Mouse (Mus musculus): ENCODE results near the gene Evl.
A peak's percentile ranks its signal among the peaks of the same experiment; 100 is the strongest.

Gene Evl

DNA sequence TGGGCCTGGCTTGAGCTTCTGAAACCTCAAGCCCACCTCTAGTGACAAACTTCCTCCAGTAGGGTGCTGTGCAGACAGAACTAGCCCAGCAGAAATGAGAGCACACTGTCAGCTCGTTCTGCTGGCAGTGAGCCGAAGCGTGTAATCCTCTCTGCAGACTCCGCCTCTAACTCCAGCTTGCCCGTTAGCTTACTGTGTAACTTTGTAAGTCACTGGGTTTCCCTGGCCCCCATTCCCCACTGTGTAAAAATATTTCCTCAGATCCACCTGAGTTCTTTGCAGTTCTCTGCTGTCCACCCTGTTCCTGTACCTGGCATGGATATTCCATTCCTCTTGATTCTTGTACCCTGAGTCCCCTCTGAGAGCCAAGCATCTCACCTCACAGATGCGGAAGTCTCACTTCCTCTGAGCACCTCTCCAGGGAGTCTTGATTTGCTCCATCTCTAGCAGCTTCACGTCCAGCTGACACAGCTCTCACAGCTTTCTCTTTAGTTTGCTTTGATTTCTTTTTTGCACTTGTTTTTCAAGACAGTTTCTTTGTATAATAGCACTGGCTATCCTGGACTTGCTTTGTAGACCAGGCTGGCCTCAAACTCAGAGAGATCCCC, 96.6 kb downstream of the Evl start:
- peak; percentile 29 for DNase-seq (ENCODE audit: low spot score)

DNA sequence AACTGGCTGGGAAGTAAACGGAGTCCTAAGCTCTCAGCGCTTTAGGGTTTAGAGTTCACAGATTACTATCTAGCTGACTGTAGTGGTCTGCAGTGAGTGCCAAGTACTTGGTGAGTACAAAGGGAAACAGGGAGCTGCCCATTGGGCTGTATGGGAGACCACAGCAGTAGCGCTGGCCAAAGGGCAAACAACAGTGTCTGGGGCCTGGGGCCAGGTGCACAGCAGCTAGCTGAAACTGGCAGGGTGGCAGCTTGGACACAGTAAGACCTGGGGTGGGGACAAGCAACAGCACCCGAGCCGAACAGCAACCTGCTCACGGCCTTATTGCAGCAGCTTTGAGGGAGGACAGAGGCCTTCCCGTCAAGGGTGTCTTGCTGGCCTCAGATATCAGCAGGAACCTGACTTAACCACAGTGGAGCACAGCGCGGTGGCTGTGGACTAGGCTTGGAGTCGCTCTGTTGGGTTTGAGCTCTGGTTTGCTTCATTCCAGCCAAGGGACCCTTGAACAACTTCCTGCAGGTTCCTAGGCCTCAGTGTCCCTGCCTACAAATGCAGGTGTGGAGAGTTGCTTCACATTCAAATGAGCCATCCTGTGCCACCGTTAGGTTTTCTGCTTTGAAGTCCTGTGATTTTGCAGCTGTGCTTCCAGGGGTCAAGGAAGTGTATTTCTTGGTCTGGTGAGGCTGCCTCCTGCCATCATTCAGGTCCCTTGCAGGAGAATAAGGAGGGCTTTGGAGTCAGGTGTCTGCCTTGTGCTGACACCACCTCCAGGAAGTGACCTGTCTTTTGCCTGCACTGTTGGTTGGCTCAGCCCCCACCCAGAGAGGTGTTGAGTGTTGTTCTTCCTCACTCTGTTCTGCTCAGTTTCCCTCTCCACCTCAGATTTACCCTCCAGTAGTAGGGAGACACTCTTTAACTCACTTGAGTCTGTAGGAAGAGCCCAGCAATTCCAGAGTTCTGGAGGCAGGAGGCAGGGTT, 99.1 kb downstream of the Evl start:
- no peak for DNase-seq (ENCODE audit: low spot score)

DNA sequence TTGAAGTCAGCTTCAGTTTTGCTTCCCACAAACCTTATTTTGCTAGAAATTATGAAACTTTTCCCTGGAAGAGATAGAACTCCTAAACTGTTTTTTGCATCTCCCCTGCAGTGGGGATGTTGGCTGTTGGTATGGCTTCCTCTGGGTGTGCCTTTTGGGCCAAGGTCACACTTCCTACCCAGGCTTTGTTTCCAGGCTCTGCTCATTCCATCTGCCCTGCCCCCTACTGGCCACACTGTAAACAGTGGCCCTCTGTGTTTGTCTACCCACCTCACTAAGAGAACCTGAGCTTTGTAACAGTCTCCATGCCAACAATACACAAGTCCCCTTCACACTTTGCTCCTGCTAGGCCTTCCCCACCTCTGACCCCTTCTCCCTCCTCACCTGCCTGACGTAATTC, 102.8 kb downstream of the Evl start:
- DNase-seq (ENCODE audit: low spot score): peak; percentile 38

DNA sequence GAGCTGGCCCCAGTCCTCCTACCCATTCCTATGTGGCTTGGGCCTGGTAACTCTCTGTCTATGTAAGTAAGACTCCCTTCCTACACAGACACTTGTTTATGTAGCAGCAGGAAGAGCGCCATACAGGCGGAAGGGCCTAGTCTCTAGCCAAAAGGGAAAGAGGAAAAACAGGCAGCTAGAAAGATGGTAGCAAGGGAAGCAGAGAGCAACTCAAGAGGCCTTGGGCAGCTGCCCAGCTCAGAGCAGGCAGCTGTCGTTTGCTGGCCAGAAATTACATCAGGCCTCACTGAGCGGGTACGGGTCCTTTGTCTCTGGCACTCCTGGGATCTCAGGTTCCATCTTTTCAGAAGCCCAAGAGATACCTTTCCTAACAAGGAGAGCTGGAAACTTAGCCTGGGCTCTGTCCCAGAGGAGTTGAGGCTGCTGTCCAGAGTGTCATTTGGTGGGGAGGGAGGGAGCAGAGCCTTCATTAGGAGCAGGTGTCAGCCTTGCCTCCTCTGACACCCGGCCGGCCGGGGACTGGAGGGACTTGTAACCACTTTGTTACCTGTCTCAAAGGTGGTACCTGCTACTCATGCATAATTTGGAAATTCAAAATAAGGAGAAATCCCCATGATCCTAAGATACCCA, 114.2 kb downstream of the Evl start:
- DNase-seq (ENCODE audit: low spot score): no peak

DNA sequence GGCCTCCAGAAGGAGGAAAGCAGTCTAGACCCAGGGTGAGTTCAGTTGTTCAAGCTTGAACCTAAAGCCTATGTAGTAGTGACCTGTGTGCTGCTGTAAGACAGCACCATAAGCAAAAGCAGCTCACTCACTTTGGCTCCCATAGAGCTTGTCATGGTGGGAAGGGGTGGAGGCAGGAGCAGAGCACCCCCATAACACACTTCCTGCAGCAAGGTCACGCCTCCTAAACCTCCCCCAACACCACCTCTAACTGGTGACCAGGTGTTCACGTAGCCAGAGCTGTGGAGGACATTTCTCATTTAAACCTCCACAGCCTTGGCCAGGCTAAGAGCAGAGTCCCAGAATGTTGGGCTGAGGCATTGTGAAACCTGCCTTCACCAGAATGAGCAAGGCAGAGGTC, 117.0 kb downstream of the Evl start:
- DNase-seq (ENCODE audit: low spot score): no peak

DNA sequence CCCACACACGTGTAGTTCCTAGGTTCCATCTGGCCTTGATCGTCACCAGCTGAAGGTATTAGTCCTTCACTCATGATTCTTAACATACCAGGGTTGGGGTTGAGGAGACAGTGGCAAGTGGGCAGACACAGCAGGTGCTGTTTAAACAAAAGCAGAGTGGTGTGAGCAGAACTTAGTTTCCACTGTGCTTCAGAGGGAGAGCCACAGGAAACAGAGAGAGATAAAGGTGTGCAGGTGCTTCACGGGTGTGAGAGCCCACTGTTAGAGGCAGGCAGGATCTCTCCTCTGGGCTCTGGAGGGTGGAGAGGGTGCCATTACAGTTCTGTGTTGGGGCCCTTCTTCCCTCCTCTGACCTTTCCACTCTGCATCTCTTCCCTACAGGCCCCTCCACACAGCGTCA, 118.4 kb downstream of the Evl start:
- DNase-seq (ENCODE audit: low spot score): no peak

DNA sequence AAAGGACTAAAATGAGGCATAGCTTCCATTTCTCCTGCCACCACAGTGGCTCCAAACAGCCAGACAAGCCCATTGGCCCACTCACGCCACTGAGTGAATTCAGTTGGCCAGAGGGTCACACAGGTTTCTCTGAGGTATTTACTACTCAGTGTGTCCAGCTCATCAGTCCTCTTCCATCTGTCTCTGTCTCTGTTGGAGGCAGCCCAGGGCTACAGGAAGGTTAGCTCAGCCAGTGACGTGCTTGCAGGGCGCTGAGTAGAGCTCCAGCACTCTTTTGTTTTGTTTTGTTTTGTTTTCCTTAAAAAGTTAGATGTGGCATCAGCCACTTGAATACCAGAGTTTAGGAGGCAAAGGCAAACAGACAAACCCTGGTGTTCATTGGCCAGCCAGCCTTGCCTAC, 119.0 kb downstream of the Evl start:
- DNase-seq (ENCODE audit: low spot score): no peak

DNA sequence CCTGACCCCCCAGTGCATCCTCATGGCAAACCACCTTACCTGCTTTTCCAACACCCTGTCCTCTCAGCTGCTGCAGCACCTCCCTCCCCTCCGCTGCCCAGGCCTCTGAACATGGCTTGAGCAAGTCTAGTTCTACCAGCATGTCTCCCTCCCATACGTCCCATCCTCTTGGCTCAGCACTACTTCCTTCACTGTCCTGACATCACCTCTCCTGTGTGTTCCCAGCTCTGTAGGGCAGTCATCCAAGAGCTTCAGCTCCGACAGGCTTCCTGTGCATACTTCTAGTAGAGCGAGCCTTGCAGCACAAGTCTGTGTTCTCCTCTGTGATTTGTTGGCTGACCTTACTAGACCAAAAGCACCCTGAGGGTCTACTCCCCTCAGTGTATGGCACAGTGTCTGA, 120.0 kb downstream of the Evl start:
- peak; percentile 51 for DNase-seq (ENCODE audit: low spot score)

DNA sequence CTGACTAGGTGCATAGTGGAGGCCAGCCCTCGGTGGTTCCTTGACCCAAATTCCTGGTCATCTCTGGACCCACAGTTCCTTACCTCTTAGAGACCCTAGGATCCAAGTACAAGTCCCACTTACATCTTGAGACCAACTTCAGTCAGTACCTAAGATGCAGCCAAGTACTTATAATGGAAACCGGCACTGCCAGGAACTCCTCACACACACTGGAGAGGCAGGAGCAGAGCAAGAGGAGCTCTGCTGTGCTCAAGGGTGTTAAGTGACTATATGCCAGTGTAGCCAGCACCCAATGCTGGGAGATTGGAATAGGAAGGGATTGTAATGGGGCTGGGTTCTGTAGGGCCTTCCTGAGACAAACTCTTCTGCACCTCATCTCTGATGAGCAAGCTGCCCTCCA, 120.4 kb downstream of the Evl start:
- DNase-seq (ENCODE audit: low spot score): no peak

DNA sequence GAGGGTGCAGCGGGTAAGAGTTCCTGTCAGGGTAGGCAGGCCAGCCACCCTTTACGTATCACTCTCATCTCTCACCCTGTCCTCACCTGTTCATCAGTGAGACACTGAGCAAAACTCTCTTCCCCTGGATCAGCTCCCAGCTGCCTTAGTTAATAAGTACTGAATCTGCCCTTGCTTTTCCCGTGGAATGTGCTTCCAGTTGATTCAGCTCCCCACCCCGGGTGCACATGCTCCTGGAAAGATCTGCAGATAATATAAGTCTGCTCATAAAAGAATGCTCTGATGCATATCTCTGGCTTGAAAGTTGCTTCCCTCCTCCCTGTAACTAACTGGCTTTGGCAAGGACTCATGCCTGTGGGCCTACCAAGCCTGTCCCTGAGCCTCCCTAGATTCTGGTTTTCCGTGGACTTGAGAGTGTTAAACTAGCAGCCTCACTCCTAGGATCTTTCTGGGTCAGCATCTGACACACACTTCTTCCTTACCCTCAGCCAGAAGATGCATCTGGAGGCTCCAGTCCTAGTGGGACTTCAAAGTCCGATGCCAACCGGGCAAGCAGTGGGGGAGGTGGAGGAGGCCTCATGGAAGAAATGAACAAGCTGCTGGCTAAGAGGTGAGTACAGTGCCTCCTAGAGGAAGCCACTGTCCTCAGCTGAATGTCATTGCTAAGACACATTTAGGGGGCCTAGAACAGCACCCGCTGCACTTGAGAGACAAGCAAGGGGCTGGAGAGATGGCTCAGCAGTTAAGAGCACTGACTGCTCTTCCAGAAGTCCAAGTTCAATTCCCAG, 121.3 kb downstream of the Evl start:
- DNase-seq (ENCODE audit: low spot score): no peak

DNA sequence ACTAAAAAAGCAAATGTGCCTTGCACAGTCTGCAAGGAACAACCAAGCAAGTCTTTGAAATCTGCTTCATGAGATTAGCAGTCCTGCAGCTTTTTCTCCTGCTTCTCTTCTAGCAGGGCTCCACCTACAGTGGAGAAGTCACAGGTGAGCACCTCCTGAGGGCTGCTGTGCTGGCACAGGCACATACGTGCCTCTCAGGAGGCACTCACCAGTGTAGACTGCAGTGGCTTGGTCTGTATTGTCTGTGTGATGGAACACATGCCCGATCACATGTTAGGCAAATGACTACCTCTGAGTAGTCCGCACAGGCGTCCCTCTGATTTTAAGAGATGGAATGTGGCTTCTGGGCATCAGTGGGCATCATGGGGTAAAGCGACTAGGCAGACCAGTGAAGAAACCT, 122.6 kb downstream of the Evl start:
- no peak for DNase-seq (ENCODE audit: low spot score)

DNA sequence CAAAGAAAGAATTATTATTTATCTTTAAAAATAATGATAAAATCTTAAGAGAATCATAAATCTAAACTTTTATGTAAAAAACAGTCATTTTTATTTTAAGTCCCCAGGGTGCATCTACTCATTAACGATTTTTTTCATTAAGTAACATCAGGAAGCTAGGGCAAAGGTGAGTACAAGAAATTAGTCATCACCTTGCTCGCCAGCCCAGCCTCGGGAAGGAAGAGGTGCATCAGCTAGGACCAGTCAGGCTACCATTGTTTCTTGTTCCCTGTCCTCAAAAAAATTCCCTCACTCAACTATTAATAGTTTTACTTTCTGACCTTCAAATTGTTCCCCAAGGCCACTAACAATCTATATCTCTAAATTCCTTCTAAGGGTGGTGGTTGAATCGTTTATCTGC, 123.8 kb downstream of the Evl start:
- DNase-seq (ENCODE audit: low spot score): no peak

DNA sequence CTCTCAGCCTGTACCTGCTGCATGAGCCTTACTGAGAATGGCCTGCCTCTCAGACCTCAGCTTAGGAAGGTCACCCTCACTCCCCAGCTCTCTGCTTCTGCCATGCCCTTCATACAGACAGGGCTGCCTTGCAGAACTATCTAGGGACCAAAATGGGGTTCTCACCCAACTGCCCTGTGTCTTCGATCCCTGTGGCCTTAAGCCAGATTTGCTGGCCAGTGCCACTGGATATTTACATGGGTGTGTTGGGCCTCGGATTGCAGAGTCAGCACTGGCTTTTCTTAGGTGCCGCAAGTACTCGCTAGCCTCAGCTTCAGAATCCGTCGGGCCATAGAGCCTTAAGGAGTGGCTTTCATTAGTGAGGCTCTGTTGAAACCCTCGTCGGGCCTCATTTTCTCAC, 126.3 kb downstream of the Evl start:
- no peak for DNase-seq (ENCODE audit: low spot score)

DNA sequence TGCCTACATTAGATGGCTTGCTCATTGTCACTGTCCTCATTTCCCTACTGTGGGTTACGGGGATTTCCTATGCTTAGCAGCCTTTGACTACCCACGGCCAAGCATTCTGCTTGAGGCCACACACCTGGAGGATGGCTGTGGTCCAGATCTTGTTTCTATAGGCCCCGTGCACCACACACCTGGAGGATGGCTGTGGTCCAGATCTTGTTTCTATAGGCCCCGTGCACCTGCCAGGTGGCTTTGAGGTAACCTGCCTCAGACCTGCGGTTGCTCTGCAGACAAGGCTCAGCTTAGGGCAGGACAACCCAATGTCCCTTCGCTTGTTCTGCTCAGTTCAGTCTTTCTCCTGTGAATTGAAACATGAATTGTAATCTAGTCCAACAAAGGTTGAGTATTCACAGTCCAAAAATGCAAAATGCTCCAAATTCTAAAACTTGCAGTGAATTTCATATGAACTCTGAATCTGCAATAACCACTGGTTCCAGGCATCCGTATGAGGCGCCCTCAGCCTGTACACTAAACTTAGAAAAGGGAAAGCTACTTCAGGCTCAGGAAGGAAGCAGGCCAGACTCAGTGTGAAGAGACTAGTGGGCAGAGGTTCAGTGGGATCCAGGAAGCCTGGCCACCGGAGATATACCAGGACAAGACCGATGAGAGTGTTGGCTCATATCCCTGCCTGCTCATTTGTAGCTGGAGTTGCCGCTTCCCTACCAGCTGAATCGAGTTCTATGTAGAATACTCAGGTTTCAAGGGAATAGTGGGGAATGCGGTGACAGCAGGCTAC, 127.9 kb downstream of the Evl start:
- no peak for DNase-seq (ENCODE audit: low spot score)

DNA sequence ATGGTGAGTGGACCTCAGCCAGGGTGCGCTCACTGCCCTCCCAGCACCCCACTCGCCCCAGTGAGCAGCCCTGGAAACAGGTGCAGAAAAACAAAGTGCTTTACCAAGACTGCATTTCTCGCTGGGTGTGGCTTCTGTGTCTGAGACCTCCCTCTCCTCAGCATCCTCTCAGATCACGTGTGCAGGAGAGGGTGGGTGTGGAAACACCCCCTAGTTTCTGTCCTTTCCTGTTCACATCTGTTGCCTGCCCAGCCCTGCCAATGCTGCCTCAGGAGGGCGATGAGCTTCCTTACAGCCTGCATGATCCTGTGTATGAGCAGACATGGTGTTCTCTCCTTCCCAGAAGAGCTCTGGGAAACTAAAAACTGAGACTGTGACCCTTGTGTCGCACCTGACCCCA, 131.9 kb downstream of the Evl start:
- no peak for DNase-seq (ENCODE audit: low spot score)

DNA sequence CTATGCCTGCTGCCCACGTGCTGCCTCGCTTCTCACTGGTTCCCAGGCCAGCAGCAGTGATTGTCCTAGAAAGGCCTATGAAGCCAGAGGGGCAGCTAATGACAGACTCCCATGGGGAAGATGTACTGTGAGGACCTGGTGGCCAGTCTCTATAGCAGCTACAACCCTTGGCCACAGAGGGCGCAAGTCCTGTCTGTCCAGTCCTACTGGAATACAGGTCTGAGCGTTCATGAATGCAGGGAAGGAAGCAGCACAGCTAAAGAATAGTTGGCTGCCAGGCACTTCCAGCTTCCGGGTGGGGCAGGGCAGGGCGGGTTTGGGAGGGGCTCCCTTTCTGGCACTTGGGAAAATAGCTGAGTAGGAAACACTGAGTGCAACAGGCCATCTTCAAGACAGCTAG, 132.4 kb downstream of the Evl start:
- DNase-seq (ENCODE audit: low spot score): no peak

DNA sequence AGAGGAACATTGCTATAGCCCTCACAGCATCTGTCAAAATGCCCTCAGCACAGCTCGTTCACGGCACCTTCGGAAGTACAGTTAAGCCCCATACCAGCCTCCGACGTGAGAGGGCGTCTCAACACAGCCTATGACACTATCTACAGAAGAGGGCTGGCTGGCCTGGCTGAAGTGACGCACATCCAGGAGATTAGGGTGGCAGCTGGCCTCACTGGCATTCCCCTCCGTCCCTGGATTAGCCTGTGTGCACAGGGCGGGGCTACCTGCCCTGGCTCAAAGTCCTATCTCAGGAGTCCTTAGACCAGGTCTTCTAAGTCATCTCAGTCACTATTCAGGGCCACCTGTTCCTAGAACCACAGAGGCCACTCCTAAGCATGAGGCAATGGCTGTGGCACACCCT, 134.6 kb downstream of the Evl start:
- DNase-seq (ENCODE audit: low spot score): no peak

DNA sequence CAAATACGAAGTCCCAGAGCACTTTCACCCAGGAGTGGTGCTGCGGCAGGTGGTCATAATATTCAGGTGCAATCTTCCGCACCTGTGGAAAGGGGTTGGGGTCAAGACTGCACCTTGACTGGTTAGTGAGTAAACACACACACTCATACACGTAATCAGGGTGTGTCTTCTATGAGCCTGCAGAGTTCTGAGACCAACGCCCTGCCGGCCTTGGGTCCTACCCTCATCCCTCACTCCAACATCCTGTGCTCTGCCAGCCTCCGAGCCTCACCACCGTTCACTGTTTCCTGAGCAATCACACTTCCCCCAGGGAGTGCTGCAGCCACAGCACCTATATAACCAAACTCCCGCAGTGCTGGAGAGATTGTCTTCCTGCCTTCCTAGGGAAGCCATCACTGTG, 136.0 kb downstream of the Evl start:
- no peak for DNase-seq (ENCODE audit: low spot score)

DNA sequence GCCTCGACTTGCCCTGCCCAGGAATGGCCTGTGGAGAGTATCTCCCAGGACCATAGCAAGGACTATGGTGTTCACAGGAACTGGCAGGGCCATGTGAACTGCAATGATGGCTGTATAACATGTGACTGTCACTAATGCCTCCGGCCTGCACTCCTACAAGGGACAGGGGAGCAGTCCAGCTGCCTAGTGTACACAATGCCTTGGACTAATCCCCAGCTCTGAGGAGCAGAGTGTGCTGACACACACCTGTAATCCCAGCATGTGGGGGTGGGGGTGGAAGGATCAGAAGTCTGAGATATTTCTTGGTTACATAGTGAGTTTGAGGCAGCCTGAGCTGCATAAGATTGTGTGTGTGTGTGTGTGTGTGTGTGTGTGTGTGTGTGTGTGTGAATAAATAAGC, 139.1 kb downstream of the Evl start:
- no peak for DNase-seq (ENCODE audit: low spot score)

DNA sequence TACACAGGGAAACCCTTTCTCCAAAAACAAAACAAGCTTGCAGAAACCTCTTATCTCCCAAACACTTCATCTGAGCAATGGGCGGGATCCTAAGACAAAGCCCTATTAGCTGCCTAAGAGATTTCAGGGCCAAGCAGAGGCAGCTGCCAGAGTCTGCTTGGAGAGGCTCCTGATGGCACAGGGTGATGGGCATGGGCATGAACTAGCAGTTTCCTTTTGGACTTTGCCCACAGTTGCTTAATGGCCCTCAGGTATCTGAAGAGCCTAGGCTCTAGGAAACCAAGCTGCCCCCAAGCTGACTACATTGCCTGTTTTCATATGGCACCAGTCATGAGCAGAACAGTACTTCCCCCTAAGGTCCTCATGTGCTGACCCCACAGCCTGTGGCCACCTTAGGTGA, 139.7 kb downstream of the Evl start:
- no peak for DNase-seq (ENCODE audit: low spot score)

DNA sequence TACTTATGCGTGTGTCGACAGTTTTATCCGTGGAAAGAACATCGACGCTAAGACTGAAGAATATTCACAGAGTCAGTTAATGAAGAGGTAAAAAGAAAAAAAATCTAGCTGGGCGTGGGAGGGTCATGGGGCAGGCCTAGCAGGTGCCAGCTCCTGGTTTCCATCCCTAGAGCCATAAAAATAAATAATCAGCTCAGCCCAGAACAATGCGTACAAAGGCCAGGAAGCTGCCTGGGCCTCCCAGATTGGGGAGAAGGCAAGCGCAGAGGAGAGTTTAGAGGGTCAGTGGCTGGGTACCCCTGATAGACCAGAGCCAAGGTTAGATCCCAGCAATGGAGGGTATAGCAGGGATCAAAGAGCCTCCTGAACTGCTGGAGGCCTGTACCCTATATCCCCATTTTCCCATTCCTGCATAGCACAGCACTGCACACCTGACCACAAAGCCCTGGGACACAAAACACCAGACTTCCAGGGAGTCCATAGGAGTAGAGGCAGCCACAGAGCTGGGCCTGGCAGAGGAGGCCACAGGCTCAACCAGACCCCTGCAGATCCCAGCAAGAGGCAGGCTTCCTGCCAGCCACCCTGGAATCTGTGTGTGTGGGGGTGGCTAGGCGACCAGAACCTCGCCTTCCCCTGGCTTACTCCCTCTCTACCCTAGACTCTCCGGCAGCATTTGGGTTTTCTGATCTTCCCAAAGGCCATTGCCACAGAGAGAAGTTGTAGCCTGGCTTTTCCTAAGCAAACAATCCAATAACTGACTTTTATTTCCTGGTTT, 144.4 kb downstream of the Evl start:
- no peak for DNase-seq (ENCODE audit: low spot score)

All from layer of hippocampus, adult 11-12 months (tissue).